Mouse (Mus musculus): ENCODE results near the gene Ly6g5b. TPM values are rescaled to one million over a fixed set of nuclear protein-coding genes. Genes with fewer than 3 reads are reported as not detected.

The Ly6g5b gene
- total RNA-seq, 2 experiments from 2014 or later = 0.26 to 0.43 TPM

GRCm38 (mm10) chr17:35077786-35078233, 37.4 kb downstream of the Ly6g5b start, which contains the start of gene Ly6g6d:
Gene Ly6g6d (minus strand): TSS chr17:35078065.
- peak; percentile 36 to 55 for DNase-seq

- no peak for DNase-seq
Observed at GRCm38 (mm10) chr17:35077285-35077684, 37.9 kb downstream of the Ly6g5b start.

GRCm38 (mm10) chr17:35076507-35077176, 38.6 kb downstream of the Ly6g5b start, which contains the start of gene Ly6g6e:
Gene Ly6g6e (plus strand): TSS chr17:35076902.
- no peak for DNase-seq

GRCm38 (mm10) chr17:35074097-35074496, 41.1 kb downstream of the Ly6g5b start:
- DNase-seq = no peak

- DNase-seq = no peak
Observed at GRCm38 (mm10) chr17:35071454-35071853, 43.8 kb downstream of the Ly6g5b start.

DNA sequence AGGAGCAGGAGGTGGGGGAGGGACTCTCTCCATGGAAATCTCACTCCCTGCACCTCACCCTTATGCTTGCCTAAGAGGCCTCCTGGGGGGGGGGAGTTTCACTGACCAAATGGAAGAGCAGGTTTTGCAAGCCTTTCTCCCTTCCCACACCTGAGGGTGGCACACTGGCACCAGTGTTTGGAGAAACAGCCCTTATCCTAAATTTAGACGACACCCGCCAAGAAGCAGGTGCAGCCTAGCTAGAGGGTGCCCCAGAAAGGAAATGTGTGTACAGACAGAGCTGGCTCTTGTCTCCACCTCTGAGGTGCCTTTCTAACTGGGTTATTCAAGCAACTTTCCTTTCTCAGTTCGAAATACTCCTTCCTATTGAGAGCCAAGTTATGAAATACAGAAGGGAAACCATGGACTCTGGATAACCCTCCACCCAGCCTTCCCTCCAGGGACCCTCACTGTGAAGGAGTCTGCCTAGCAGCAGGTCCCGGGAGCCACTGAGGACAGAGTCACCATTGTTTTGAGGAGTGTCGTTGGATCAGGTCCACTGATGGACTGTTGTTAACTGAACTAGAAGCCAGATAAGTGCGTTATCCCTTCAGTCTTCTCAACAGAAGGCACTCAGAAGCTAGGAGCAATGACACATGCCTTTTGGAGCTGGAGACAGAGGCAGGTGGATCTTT, 44.5 kb downstream of the Ly6g5b start:
- DNase-seq = no peak

DNA sequence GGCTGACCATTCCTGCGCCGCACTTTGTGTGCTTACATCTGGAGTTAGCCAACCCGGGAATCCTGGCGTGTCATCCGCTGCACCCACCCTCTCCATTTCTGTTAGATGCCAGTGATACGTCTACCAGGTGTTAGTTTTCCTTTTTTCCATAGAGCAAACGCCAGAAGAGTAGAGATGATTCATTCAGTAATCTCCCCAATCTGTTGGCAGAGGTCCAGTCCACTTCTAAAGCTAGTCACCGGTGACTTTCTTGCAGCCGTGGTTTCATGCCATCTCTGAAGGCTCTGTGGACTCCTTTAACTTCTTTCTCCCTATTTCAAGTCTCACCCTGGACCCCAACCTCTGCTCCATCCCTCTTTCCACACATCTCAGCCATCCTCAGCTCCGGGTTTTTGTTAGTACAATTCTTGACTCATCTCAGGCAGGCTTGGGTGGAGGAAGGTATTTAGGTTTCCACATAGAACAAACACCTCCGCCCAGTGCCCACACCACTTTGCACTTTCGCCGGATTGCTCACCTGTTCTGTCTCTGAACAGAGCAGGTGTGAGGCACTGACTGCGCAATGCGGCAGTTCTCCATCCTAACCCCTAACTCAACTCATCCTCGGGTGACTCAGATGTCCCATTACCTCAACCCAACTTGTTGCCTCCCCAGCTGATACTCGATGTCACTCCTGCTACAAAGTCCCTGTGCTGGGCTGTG, 46.9 kb downstream of the Ly6g5b start:
- DNase-seq = peak in 1 of 2 experiments; percentile 41

DNA sequence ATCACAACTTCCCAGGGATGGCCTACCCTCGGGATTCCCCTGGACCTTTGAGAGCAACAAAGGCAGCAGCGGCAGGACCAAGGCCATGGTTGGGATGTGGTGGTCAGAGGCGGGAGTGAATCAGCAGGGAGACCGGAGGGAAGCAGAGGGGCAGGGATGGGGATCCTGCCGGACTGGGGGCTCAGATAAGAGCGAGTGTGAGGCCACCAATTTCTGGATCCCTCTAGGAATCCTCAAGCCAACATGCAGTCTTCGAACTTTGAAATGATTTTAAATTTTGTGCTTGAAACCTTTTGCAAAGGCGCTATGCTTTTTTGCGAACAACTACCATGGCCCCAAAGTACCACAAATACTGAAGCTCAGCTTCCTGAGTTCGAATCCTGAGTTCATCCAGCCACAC, 49.1 kb downstream of the Ly6g5b start, which contains the start of gene Mpig6b:
Mpig6b (minus strand) TSS at position 101 of the 400 bp plus-strand sequence.
- DNase-seq = no peak

DNA sequence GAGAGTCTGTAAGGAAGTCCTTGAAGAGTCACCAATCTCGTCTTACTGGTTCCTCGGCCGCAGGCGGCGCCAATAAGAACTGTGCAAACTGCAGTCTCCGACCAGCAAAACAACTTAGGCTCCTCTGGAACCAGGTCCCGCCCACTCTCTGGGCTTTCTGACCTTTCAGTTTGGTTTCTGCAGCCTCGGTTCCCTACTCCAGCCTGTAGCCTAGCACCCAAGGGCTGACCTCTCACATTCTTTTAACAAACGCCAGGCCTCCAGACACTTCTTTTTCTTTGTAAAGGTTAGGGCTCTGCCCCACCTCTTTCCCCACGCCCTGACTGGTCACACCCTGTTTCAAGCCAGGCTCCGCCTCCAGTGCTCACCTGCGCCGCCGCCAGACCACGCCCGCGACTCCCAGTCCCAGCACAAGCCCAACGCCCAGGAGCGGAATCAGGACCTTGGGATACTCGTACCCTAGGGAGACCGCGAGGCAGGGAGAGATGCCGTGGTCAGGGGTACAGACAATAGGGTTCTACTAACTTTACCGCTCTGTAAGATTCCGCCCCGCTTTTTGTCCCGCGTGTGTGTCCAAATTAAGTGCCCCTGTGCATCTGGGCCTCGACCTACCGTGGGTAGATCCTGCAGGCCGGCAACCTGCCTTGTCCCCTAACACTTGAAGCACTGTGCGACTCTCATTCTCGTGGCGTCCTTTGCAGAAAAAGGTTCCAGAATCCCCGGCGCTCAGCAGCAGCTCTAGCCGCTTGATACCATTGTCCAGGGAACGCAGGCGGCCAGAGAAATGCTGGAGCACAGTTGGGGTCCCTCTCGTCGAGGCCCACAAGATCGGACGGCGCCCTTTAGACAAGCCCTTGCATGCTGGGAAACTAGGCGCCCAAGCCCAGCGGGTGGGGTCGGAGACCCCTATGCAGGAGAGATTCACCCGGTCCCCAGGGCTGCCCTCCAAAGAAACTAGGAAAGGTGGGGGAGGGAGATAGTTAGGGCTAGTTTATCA, 50.0 kb downstream of the Ly6g5b start, which contains the start of gene Ly6g6c:
Ly6g6c (plus strand) TSS at position 438 of the 997 bp plus-strand sequence.
- peak; percentile 30 to 57 for DNase-seq

DNA sequence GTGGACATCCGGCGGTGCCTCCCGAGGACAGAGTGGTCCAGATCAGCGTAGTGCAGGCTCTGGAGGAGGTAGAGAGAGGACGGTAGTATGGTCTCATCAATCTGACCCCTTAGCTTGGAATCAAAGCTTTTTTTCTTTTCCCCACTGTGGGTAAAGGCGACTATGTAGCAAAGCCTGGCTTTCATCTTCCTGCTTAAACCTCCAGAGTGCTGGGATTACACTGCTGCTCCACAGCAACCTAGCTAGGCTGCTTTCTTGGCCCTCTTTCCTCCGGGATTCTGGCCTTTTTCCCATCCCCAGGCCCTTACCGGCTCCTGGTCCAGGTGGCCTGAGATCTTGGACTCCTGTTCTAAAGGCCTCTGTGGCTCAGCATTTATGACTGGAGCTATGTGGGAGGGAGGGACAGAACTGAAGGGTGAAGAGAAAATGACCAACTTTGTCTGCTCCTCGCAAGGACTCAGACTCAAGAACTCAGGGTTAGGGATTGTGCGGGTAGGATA, 50.8 kb downstream of the Ly6g5b start:
- no peak for DNase-seq

Other genes with a start within 250 kb of the Ly6g5b start
- 10 to 100 TPM; 10.4 to 17.4 TPM for gene Zbtb12, start 235.9 kb downstream of the Ly6g5b start, total RNA-seq (2021)
- not detected for gene Gm20547, start 233.4 kb downstream of the Ly6g5b start, total RNA-seq (2021)
- 100 to 1,000 TPM in 1 of 2 experiments, 10 to 100 TPM in 1; 85.2 to 119 TPM for gene C2, start 217.2 kb downstream of the Ly6g5b start, total RNA-seq (2021)
- 100 to 1,000 TPM; 124 to 143 TPM for gene Ehmt2, start 217.0 kb downstream of the Ly6g5b start, total RNA-seq (2021)
- gene Slc44a4, start 201.0 kb downstream of the Ly6g5b start, total RNA-seq (2021) = 1 to 10 TPM in 1 of 2 experiments, under 1 TPM in 1; 0.83 to 1.7 TPM
- gene Neu1, start 184.2 kb downstream of the Ly6g5b start, total RNA-seq (2021) = 10 to 100 TPM; 25.4 to 27.4 TPM
- gene Hspa1b, start 156.2 kb downstream of the Ly6g5b start, total RNA-seq (2021) = 100 to 1,000 TPM in 1 of 2 experiments, 10 to 100 TPM in 1; 80.1 to 206 TPM
- not detected for gene Gm20481, start 145.5 kb downstream of the Ly6g5b start, total RNA-seq (2021)
- gene Hspa1a, start 143.3 kb downstream of the Ly6g5b start, total RNA-seq (2021) = 10 to 100 TPM; 36.0 to 86.1 TPM
- under 1 TPM; 0.20 to 0.36 TPM for gene Hspa1l, start 142.7 kb downstream of the Ly6g5b start, total RNA-seq (2021)
- gene Lsm2, start 133.6 kb downstream of the Ly6g5b start, total RNA-seq (2021) = 10 to 100 TPM; 35.2 to 35.5 TPM
- gene Vars, start 114.4 kb downstream of the Ly6g5b start, total RNA-seq (2021) = 10 to 100 TPM; 61.5 to 62.9 TPM
- under 1 TPM; 0.53 to 0.59 TPM for gene Vwa7, start 98.8 kb downstream of the Ly6g5b start, total RNA-seq (2021)
- 1 to 10 TPM in 1 of 2 experiments, under 1 TPM in 1; 0.82 to 1.3 TPM for gene Sapcd1, start 87.4 kb downstream of the Ly6g5b start, total RNA-seq (2021)
- 1 to 10 TPM in 1 of 2 experiments, under 1 TPM in 1; 0.95 to 1.6 TPM for gene Msh5, start 68.7 kb downstream of the Ly6g5b start, total RNA-seq (2021)
- 100 to 1,000 TPM in 1 of 2 experiments, 10 to 100 TPM in 1; 83.6 to 109 TPM for gene Clic1, start 65.5 kb downstream of the Ly6g5b start, total RNA-seq (2021)
- gene Ddah2, start 56.4 kb downstream of the Ly6g5b start, total RNA-seq (2021) = 10 to 100 TPM; 16.1 to 18.2 TPM
- under 1 TPM in 1 of 2 experiments, not detected in 1; 0.56 TPM for gene Ly6g6c, start 50.0 kb downstream of the Ly6g5b start, total RNA-seq (2021)
- not detected for gene Mpig6b, start 49.2 kb downstream of the Ly6g5b start, total RNA-seq (2021)
- gene Ly6g6e, start 38.5 kb downstream of the Ly6g5b start, total RNA-seq (2021) = under 1 TPM in 1 of 2 experiments, not detected in 1; 0.50 TPM
- gene Ly6g6d, start 37.4 kb downstream of the Ly6g5b start, total RNA-seq (2021) = under 1 TPM in 1 of 2 experiments, not detected in 1; 0.43 TPM
- gene Ly6g6f, start 29.8 kb downstream of the Ly6g5b start, total RNA-seq (2021) = not detected
- gene Abhd16a, start 26.2 kb downstream of the Ly6g5b start, total RNA-seq (2021) = 10 to 100 TPM; 73.9 to 89.4 TPM
- gene Ly6g5c, start 7.1 kb downstream of the Ly6g5b start, total RNA-seq (2021) = not detected
- 10 to 100 TPM; 11.1 to 12.1 TPM for gene Gpank1, start 6.0 kb upstream of the Ly6g5b start, total RNA-seq (2021)
- gene Csnk2b, start 6.6 kb upstream of the Ly6g5b start, total RNA-seq (2021) = 100 to 1,000 TPM; 207 to 209 TPM
- gene D17H6S53E, start 10.9 kb upstream of the Ly6g5b start, total RNA-seq (2021) = 10 to 100 TPM; 25.0 to 29.5 TPM
- gene Apom, start 16.6 kb upstream of the Ly6g5b start, total RNA-seq (2021) = not detected
- gene Bag6, start 19.8 kb upstream of the Ly6g5b start, total RNA-seq (2021) = 100 to 1,000 TPM; 372 to 389 TPM
- gene Prrc2a, start 49.5 kb upstream of the Ly6g5b start, total RNA-seq (2021) = 100 to 1,000 TPM; 212 to 261 TPM
- 1 to 10 TPM; 3.8 to 4.4 TPM for gene Aif1, start 60.6 kb upstream of the Ly6g5b start, total RNA-seq (2021)
- 1 to 10 TPM; 4.4 to 4.8 TPM for gene Lst1, start 73.0 kb upstream of the Ly6g5b start, total RNA-seq (2021)
- 1 to 10 TPM in 1 of 2 experiments, under 1 TPM in 1; 0.89 to 6.6 TPM for gene Ltb, start 79.0 kb upstream of the Ly6g5b start, total RNA-seq (2021)
- gene Tnf, start 86.6 kb upstream of the Ly6g5b start, total RNA-seq (2021) = under 1 TPM; 0.23 to 0.36 TPM
- gene Lta, start 89.9 kb upstream of the Ly6g5b start, total RNA-seq (2021) = under 1 TPM; 0.36 to 0.40 TPM
- not detected for gene Gm16181, start 105.4 kb upstream of the Ly6g5b start, total RNA-seq (2021)
- gene Atp6v1g2, start 118.2 kb upstream of the Ly6g5b start, total RNA-seq (2021) = 1 to 10 TPM; 4.8 to 6.7 TPM
- gene Nfkbil1, start 120.4 kb upstream of the Ly6g5b start, total RNA-seq (2021) = 10 to 100 TPM; 15.5 to 20.1 TPM
- 100 to 1,000 TPM; 199 to 225 TPM for gene Ddx39b, start 126.3 kb upstream of the Ly6g5b start, total RNA-seq (2021)
- 100 to 1,000 TPM; 170 to 266 TPM for gene H2-D1, start 147.3 kb upstream of the Ly6g5b start, total RNA-seq (2021)
- 1 to 10 TPM; 3.3 to 4.5 TPM for gene H2-Q1, start 205.0 kb upstream of the Ly6g5b start, total RNA-seq (2021)
- gene H2-Q2, start 226.8 kb upstream of the Ly6g5b start, total RNA-seq (2021) = 1 to 10 TPM; 1.4 to 1.9 TPM

Data from adrenal gland, postnatal 36 days (tissue).